Mouse (Mus musculus): ENCODE data around the gene Tyw1.

GRCm38 (mm10) chr5:130298831-130299460, 43.5 kb downstream of the Tyw1 start:
- no peak for TF ChIP-seq EP300 (optimal IDR thresholded peaks at IDR 0.05)
- TF ChIP-seq CTCF (IDR thresholded peaks at IDR 0.05; ENCODE audit: low read depth): no peak

Measured in stomach, postnatal 0 days (tissue).